Mouse (Mus musculus) midbrain, embryonic 16.5 days (tissue): ENCODE data around the gene Mrgprb2. TPM values are rescaled to one million over a fixed set of nuclear protein-coding genes. Genes with fewer than 3 reads are reported as not detected.

Experiments used
- ATAC-seq: fragments of 200-750 bp; cut with Nextera tagmentation; 2 replicates; pipeline ENCODE4 v1.8.0; 2017; ENCODE audit warnings: moderate TSS enrichment
- H3K27ac ChIP-seq: fragments of 300-500 bp; sonication (generic); 2 replicates; pipeline ENCODE4 v1.5.1; 2014; ENCODE audit warnings: mild to moderate bottlenecking, low read length, mixed read lengths
- H3K27me3 ChIP-seq: fragments of 300-500 bp; sonication (generic); 2 replicates; pipeline ENCODE4 v1.6.1; 2014; ENCODE audit warnings: low read depth, low read length, mixed read lengths; ENCODE audit not compliant: control insufficient read depth, insufficient read depth
- H3K36me3 ChIP-seq: fragments of 300-500 bp; sonication (generic); 2 replicates; pipeline ENCODE4 v1.6.1; 2014; ENCODE audit warnings: mild to moderate bottlenecking, low read length, moderate library complexity, mixed read lengths; ENCODE audit not compliant: control insufficient read depth, insufficient read depth
- H3K4me1 ChIP-seq: fragments of 300-500 bp; sonication (generic); 2 replicates; pipeline ENCODE4 v1.6.1; 2014; ENCODE audit warnings: mild to moderate bottlenecking, low read length, mixed read lengths; ENCODE audit not compliant: control insufficient read depth, insufficient read depth
- H3K4me2 ChIP-seq: fragments of 300-500 bp; sonication (generic); 2 replicates; pipeline ENCODE4 v1.6.1; 2014; ENCODE audit warnings: mild to moderate bottlenecking, low read length, mixed read lengths
- H3K4me3 ChIP-seq: fragments of 300-500 bp; sonication (generic); 2 replicates; pipeline ENCODE4 v1.5.1; 2014; ENCODE audit warnings: low read depth, mild to moderate bottlenecking, low read length, moderate library complexity, mixed read lengths
- H3K9ac ChIP-seq: fragments of 300-500 bp; sonication (generic); 2 replicates; pipeline ENCODE4 v1.6.1; 2014; ENCODE audit warnings: low read depth, low read length, mixed read lengths
- H3K9me3 ChIP-seq: fragments of 300-500 bp; sonication (generic); replicated peaks from 2 replicates; pipeline ENCODE4 v1.6.1; 2014; ENCODE audit warnings: mild to moderate bottlenecking, low read length, mixed read lengths; ENCODE audit not compliant: control insufficient read depth, poor library complexity, severe bottlenecking
- polyA plus RNA-seq: library from polyadenylated mRNA; unstranded; fragments of >200 nt; fragmentation: Nextera tagmentation; extraction: Ambion mirVana; gene quantifications from 2 replicates; pipeline ENCODE4 v1.2.1, GENCODE M21; 2015

The Mrgprb2 gene
- not detected in 2 replicates for polyA plus RNA-seq

- Histone ChIP-seq H3K27me3 (no peaks in the 10 kb centered on the region), H3K36me3 (no peaks in the 10 kb centered on the region), H3K4me1 (no peaks in the 10 kb centered on the region), H3K4me2 (no peak within 1 kb of the TSS), H3K9ac (no peak within 1 kb of the TSS), H3K9me3 (peaks cover 15% of the 10 kb centered on the region), H3K4me3 (no peak within 1 kb of the TSS), H3K27ac (no peak within 1 kb of the TSS)
- ATAC-seq: no peak
Observed at GRCm38 (mm10) chr7:48557986-48558385, at the start of gene Mrgprb2. Mrgprb2 (minus strand) TSS chr7:48558086.

Other genes with a start within 250 kb of the Mrgprb2 start
- not detected in 2 replicates for gene Mrgprb8, start 169.6 kb downstream of the Mrgprb2 start, polyA plus RNA-seq
- not detected in 2 replicates for gene Mrgprb1, start 101.7 kb downstream of the Mrgprb2 start, polyA plus RNA-seq
- not detected in 2 replicates for gene Mrgprx2, start 58.8 kb downstream of the Mrgprb2 start, polyA plus RNA-seq
- gene Mrgprb3, start 85.7 kb upstream of the Mrgprb2 start, polyA plus RNA-seq: not detected in 2 replicates
- 38.8 and 40.9 TPM in 2 replicates for gene Zdhhc13, start 230.9 kb upstream of the Mrgprb2 start, polyA plus RNA-seq